Mouse (Mus musculus) G1E (cell line): Measurements from ENCODE around the gene Hspb3.

Source experiments
- CTCF ChIP-seq: IDR thresholded peaks from 2 replicates; pipeline ENCODE4 v1.5.1; 2012; ENCODE audit warnings: low read depth, low read length, inconsistent platforms, mixed read lengths
- GATA1 ChIP-seq: IDR thresholded peaks from 2 replicates; pipeline ENCODE4 v1.6.1; 2012; ENCODE audit warnings: borderline replicate concordance, low read length, inconsistent platforms, mixed read lengths
- GATA2 ChIP-seq: IDR thresholded peaks from 2 replicates; pipeline ENCODE4 v1.6.1; 2012; ENCODE audit warnings: low read depth, low read length, inconsistent platforms, borderline replicate concordance
- POLR2AphosphoS5 ChIP-seq: IDR thresholded peaks from 2 replicates; pipeline ENCODE4 v1.6.1; 2012; ENCODE audit warnings: low read depth, low read length, inconsistent platforms; ENCODE audit not compliant: insufficient replicate concordance
- TAL1 ChIP-seq: conservative IDR thresholded peaks from 2 replicates; pipeline ENCODE4 v1.6.1; 2012; ENCODE audit warnings: low read depth, low read length, inconsistent platforms, mixed read lengths

GRCm38 (mm10) chr13:113691644-113692043 is 28.2 kb upstream of the Hspb3 start:
- TF ChIP-seq CTCF (no peak), POLR2AphosphoS5 (no peak), TAL1 (no peak), GATA1 (no peak), GATA2 (no peak)
